Mouse (Mus musculus) adrenal gland, postnatal 4 days (tissue): ENCODE measurements around the gene Lrig2. TPM values are rescaled to one million over a fixed set of nuclear protein-coding genes. Genes with fewer than 3 reads are reported as not detected.
A peak's percentile ranks its signal among the peaks of the same experiment; 100 is the strongest.
"Not testable (repeated sequence)": the region's sequence is repeated elsewhere in the genome, so short reads cannot be mapped to it uniquely, and the experiment has no call there.

ENCODE experiments used
- DNase-seq, 2 experiments: peaks; one replicate each; pipeline ENCODE4 v3.0.0; 2021 to 2022; ENCODE audit warnings: low spot score in 2 of 2, mixed read lengths in 2 of 2
- total RNA-seq, 2 experiments: library from RNA; stranded (reverse); gene quantifications; 2 replicates each; pipeline ENCODE4 v1.2.3; 2021

The Lrig2 gene
- total RNA-seq, 2 experiments from 2014 or later: 23.5 to 26.2 TPM

- DNase-seq: no peak
Observed at GRCm38 (mm10) chr3:104434246-104434696, 77.4 kb downstream of the Lrig2 start.

GRCm38 (mm10) chr3:104432651-104433050 is 79.1 kb downstream of the Lrig2 start:
- no peak for DNase-seq

GRCm38 (mm10) chr3:104431848-104432159 is 79.9 kb downstream of the Lrig2 start:
- DNase-seq: peak in 1 of 2 experiments; percentile 26

GRCm38 (mm10) chr3:104431156-104431847 is 80.4 kb downstream of the Lrig2 start:
- no peak for DNase-seq

GRCm38 (mm10) chr3:104427354-104427753 is 84.4 kb downstream of the Lrig2 start:
- not testable (repeated sequence) for DNase-seq

- DNase-seq: no peak
Observed at GRCm38 (mm10) chr3:104424346-104424745, 87.4 kb downstream of the Lrig2 start.

- no peak for DNase-seq
Observed at GRCm38 (mm10) chr3:104420929-104421328, 90.8 kb downstream of the Lrig2 start.

- no peak for DNase-seq
Observed at GRCm38 (mm10) chr3:104419990-104420389, 91.7 kb downstream of the Lrig2 start.

GRCm38 (mm10) chr3:104416806-104417205 is 94.9 kb downstream of the Lrig2 start:
- no peak for DNase-seq

GRCm38 (mm10) chr3:104412482-104412881 is 99.2 kb downstream of the Lrig2 start:
- DNase-seq: no peak

GRCm38 (mm10) chr3:104407506-104407905 is 104.2 kb downstream of the Lrig2 start:
- DNase-seq: no peak

GRCm38 (mm10) chr3:104403582-104403981 is 108.1 kb downstream of the Lrig2 start:
- no peak for DNase-seq

GRCm38 (mm10) chr3:104401176-104401575 is 110.5 kb downstream of the Lrig2 start:
- DNase-seq: no peak

- DNase-seq: no peak
Observed at GRCm38 (mm10) chr3:104400126-104400525, 111.6 kb downstream of the Lrig2 start.

- no peak for DNase-seq
Observed at GRCm38 (mm10) chr3:104399296-104400045, 112.2 kb downstream of the Lrig2 start.

- no peak for DNase-seq
Observed at GRCm38 (mm10) chr3:104397316-104397715, 114.4 kb downstream of the Lrig2 start.

GRCm38 (mm10) chr3:104396736-104397081 is 115.0 kb downstream of the Lrig2 start:
- DNase-seq: no peak

GRCm38 (mm10) chr3:104396067-104396735 is 115.5 kb downstream of the Lrig2 start:
- no peak for DNase-seq

- no peak for DNase-seq
Observed at GRCm38 (mm10) chr3:104390072-104390471, 121.6 kb downstream of the Lrig2 start.

GRCm38 (mm10) chr3:104389449-104389848 is 122.3 kb downstream of the Lrig2 start:
- no peak for DNase-seq

- DNase-seq: no peak
Observed at GRCm38 (mm10) chr3:104385587-104385986, 126.1 kb downstream of the Lrig2 start.

- no peak for DNase-seq
Observed at GRCm38 (mm10) chr3:104383681-104384341, 127.9 kb downstream of the Lrig2 start.
